Mouse (Mus musculus) Patski (cell line): ENCODE data around the gene Fnd3c2. TPM values are rescaled to one million over a fixed set of nuclear protein-coding genes. Genes with fewer than 3 reads are reported as not detected.
"Not testable (repeated sequence)": the region's sequence is repeated elsewhere in the genome, so short reads cannot be mapped to it uniquely, and the experiment has no call there.

Experiments
- ATAC-seq: fragments of 100-300 bp; one replicate; pipeline ENCODE4 v1.8.0; 2021
- CTCF ChIA-PET: fragments of 350-600 bp; sonication (Branson Sonifier 250); formaldehyde crosslinking; loops from one replicate; lab custom pipeline; 2022; ENCODE audit warnings: inconsistent platforms; lab: Charles Lee
- POLR2A ChIA-PET: fragments of 350-600 bp; sonication (Branson Sonifier 250); formaldehyde crosslinking; loops from one replicate; lab custom pipeline; 2022; ENCODE audit warnings: antibody characterized with exemption, inconsistent platforms; lab: Charles Lee
- DNase-seq: peaks from one replicate; pipeline ENCODE4 v3.0.0-alpha.2; 2011; ENCODE audit warnings: low read depth, low spot score
- H3K27me3 ChIP-seq: fragments of 371-371 bp; one replicate; pipeline ENCODE4 v1.5.1; 2021
- CTCF ChIP-seq: fragments of 100-300 bp; IDR thresholded peaks from one replicate; pipeline ENCODE4 v1.5.1; 2021
- in situ Hi-C: fragments of 300-500 bp; cut with MboI; formaldehyde crosslinking; loops from 3 replicates; pipeline ENCODE4 v1.11.1; 2018; ENCODE audit warnings: low pct_unique_long_range_greater_than_20kb, mixed read lengths
- polyA plus RNA-seq: library from polyadenylated mRNA; unstranded; gene quantifications from one replicate; pipeline ENCODE4 v1.2.3, GENCODE M21; 2021

Gene Fnd3c2
- polyA plus RNA-seq = not detected

DNA sequence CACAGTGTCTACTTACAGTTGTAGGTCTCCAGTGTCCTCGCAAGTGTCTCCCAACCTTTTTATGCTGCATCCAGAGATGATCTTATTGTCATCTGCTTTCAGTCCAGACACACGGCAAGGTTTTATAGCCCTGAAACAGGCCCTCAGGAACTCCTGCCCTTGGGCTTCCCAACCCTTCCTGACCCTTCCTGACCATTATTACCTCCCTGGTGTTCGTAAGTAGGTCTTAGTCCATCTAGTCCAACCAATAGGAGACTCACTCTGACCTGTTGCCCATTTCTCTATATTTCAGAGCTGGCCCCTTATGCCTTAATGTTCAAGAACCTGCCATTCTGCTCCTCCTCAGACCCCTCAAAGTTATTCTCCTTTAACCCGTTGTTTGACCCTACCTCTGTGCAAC is at the start of gene Fnd3c2:
Gene Fnd3c2, minus strand, starts transcription at position 101 of the 400 bp plus-strand sequence.
- peaks cover 9% of the 10 kb centered on the region for H3K27me3 ChIP-seq
- in situ Hi-C loops = no loop called here
- no peak for DNase-seq
- no peak for TF ChIP-seq CTCF
- ChIA-PET POLR2A (no interaction called here), CTCF (no interaction called here)
- no peak for ATAC-seq

DNA sequence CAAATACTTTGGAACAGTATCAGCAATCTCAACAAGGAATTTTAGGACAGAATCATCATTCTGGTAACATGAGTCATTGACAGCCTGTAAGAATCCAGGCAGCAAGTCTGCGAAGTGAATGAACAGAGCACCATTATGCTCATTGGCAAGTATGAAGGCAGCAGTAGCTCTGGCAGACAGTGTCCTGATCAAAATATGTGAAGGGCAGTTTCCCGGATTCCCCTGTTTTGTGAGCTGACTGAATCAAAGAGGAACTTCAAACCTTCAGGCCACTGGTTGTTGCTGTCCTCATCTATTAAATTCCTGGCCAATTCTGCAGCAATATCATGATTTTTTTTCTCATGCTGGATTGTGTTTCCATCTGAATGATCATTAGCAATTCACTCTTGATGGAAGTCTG is 29.3 kb upstream of the Fnd3c2 start:
- H3K27me3 ChIP-seq = peaks cover 15% of the 10 kb centered on the region
- CTCF ChIA-PET = no interaction called here
- in situ Hi-C loops = no loop called here
- no peak for ATAC-seq
- POLR2A ChIA-PET = no interaction called here
- DNase-seq = no peak
- no peak for TF ChIP-seq CTCF

DNA sequence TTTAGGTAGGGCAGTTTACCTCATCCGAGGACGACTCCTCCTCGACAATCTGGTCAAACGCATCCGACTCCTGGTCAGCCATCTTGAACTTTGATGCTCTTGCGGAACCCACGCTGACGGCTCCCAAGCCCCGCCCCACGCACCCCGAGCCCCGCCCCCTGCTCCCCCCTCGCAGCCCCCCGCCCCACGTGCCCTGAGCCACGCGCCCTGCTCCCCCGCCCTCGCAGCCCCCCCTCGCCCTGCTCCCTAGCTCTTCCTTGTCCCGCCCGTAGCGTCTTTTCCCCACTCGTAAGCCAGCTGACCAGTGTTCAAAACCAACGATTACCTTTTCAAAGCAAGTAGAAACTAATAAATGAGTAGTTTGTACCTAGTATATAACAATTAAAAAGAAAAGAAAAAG is 34.1 kb downstream of the Fnd3c2 start, which contains the start of gene Taf9b:
Gene Taf9b, minus strand, starts transcription at position 101 of the 400 bp plus-strand sequence.
- DNase-seq (no peak), ATAC-seq (no peak)
- no peak for TF ChIP-seq CTCF
- CTCF ChIA-PET = no interaction called here
- POLR2A ChIA-PET = interaction anchor here (0.5 kb wide), 1 partner anchor 1609 kb away, joined by 4 read pairs; no protein-coding TSS in a partner anchor
- in situ Hi-C loops = no loop called here
- peaks cover 37% of the 10 kb centered on the region for H3K27me3 ChIP-seq

DNA sequence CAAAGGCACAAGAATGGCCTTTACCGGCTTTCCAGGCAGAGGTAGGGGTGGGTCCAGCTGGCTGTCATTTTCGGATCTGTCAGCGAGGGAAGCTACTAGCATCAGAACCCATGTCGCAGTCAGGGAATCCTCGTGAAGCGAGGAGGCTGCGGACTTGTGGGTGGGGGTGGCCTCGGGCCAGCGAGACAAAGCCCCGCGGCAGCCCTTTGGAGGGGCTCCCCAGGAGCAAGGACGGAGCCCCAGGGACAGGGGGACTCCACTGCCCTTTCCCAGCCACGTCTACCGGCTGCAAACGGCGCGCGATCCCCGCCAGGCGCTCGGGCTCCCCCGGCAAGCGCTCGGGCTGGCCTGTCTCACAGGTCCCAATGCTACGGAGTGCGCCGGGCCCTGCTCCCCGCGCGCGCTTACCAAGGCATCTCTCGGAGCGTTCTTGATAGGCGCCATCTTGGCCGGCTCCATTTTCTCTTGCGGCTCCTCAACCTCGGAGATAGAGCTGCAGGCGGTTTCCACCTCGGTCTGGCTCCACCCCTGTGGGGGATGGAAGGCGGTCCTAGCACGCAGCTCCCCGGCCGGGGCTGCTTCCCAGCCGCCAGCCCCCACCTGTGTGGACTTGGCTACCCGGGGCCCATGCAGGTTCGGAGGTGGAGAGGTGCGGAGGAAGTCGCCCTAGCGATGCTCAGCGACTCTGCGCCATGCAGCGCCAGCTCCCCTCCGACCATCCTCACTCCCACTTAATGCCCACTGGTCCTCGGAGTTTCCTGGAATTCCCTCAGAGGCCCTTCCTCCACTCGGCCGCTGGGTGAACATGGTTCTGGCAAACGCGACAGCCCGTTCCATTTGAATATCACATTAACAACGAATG is 35.8 kb downstream of the Fnd3c2 start:
- ATAC-seq (peak; percentile 86), DNase-seq (no peak)
- H3K27me3 ChIP-seq = peaks cover 30% of the 10 kb centered on the region
- no peak for TF ChIP-seq CTCF
- ChIA-PET POLR2A (no interaction called here), CTCF (no interaction called here)
- in situ Hi-C loops = no loop called here

DNA sequence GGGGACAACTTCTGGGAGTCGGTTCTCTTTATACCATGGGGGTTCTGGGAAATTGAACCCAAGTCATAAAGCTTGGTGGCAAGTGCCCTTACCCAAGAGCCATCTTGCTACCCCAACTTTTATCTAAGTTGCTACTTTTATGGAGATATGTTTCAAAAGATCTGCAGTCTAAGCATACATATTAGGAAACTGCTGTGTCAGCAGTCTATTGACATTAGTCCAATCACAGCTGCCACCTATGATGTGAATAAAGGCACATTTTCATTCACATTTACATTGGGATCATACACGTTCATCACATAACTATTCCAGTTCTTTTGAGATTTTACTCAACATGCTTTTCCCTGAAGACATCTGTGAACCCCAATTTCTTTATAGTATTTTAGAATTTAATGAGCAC is 46.1 kb downstream of the Fnd3c2 start:
- in situ Hi-C loops = no loop called here
- ChIA-PET CTCF (no interaction called here), POLR2A (no interaction called here)
- ATAC-seq (no peak), DNase-seq (no peak)
- TF ChIP-seq CTCF = no peak
- H3K27me3 ChIP-seq = peaks cover 2% of the 10 kb centered on the region

DNA sequence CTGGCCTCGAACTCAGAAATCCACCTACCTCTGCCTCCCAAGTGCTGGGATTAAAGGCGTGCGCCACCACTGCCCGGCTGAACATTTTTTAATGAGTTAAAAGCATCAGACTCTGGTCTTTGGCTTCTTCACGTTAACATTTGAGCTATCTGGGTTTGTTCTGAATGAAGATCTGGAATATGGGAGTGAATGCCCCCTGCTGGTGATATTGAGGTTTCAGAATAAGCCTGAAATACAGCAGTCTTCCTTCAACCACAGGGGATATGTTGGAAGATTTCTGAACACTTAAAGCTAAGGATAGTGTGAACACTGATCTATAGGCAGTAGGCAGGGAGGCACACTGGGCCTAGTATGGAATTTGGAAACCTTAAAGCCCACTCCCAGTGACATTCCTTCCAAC is 56.3 kb downstream of the Fnd3c2 start:
- in situ Hi-C loops = loop anchor here (10.0 to 25.0 kb wide), 2 partner anchors 184 to 1087 kb away; partner anchors contain the start of genes Cox7b, Magee1 and Magt1
- CTCF ChIA-PET = interaction anchor here (0.8 kb wide), 1 partner anchor 12 kb away, joined by 3 read pairs; no protein-coding TSS in a partner anchor
- no peak for DNase-seq
- peak; percentile 26 for TF ChIP-seq CTCF
- H3K27me3 ChIP-seq = no peaks in the 10 kb centered on the region
- no peak for ATAC-seq
- POLR2A ChIA-PET = no interaction called here

DNA sequence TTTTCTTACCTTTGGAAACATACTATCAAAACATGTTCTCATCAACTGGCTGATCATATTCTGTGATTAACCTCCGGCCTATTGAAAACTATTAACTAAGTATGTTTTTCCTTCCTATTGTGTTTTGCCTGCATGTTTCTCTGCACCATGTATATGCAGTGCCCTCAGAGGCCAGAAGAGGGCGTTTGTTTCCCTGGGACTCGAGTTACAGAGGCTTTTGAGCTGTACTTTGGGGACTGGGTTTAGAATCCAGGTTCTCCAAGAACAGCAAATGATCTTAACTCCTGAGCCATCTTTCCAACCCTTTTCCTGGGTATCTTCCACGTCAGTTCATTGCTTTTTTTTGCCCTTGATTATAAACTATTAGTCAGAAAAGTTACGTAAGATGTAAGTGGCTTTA is 57.9 kb downstream of the Fnd3c2 start:
- H3K27me3 ChIP-seq = no peaks in the 10 kb centered on the region
- ATAC-seq (no peak), DNase-seq (no peak)
- in situ Hi-C loops = loop anchor here (10.0 to 25.0 kb wide), 2 partner anchors 183 to 1085 kb away; partner anchors contain the start of genes Cox7b, Magee1 and Magt1
- peak; percentile 63 for TF ChIP-seq CTCF
- POLR2A ChIA-PET = no interaction called here
- CTCF ChIA-PET = no interaction called here

DNA sequence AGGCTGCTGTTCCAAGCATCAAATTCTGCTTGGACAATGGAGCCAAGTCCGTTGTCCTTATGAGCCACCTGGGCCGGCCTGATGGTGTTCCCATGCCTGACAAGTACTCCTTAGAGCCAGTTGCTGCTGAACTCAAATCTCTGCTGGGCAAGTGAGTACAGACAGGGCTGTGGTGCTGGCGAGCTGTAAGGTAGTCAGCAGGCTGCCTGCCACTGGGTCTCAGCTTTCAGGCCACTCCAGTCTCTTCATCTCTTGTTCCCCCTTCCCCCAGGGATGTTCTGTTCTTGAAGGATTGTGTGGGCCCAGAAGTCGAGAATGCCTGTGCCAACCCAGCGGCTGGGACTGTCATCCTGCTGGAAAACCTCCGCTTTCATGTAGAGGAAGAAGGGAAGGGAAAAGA is 60.8 kb downstream of the Fnd3c2 start:
- POLR2A ChIA-PET = interaction anchor here (0.7 kb wide), 1 partner anchor 23 kb away, joined by 5 read pairs; no protein-coding TSS in a partner anchor
- in situ Hi-C loops = loop anchor here (10.0 to 25.0 kb wide), 2 partner anchors 180 to 1082 kb away; partner anchors contain the start of genes Cox7b, Magee1 and Magt1
- CTCF ChIA-PET, H3K27me3 ChIP-seq, DNase-seq, ATAC-seq: not testable (repeated sequence)

DNA sequence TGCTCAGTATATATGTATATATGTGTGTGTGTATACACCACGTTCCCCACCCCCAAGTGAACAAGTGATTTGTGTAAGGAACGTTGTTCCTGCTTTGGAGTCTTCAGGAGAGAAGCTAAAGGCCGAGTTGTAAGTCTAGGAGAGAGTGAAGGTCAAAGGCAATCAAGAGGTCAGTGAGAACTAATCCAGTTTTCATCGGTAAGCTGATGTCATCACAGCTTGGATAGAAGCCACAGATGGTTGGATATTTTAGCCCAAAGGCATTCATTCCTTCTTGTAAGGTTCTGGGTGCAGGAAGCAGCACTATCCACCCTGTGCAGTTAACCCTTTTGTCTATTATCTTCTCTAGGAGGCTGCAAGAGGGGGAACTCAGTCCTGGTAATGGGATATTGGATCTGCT is 65.1 kb downstream of the Fnd3c2 start:
- TF ChIP-seq CTCF = no peak
- no peak for ATAC-seq
- ChIA-PET POLR2A (no interaction called here), CTCF (no interaction called here)
- no peak for DNase-seq
- in situ Hi-C loops = loop anchor here (10.0 to 25.0 kb wide), 2 partner anchors 175 to 1078 kb away; partner anchors contain the start of genes Cox7b, Magee1 and Magt1
- H3K27me3 ChIP-seq = peaks cover 9% of the 10 kb centered on the region

DNA sequence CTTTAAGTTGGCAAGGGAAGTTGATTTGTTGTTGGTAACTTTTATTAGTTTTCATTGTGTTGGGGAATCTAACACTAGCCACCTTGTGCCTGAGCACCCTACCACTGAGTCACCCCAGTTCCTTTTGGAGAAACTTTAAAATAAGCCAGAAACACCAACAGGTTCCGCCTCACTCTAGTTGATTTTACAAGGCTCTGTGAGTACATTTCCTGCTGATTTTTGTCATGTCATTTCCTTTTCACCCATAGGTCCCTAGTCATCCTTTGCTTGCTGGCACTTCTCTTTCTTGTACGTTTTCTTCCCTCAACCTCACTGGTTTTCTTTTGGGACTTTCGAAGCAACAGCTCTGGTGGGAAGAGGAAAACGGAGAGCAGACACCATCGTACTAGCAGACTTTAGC is 65.8 kb downstream of the Fnd3c2 start:
- no peak for DNase-seq
- ChIA-PET CTCF (no interaction called here), POLR2A (no interaction called here)
- ATAC-seq = no peak
- in situ Hi-C loops = loop anchor here (25.0 kb wide), 1 partner anchor 1077 kb away; the partner anchor contains the start of gene Magee1
- peaks cover 9% of the 10 kb centered on the region for H3K27me3 ChIP-seq
- no peak for TF ChIP-seq CTCF
